Mouse (Mus musculus): ENCODE results near the gene Kirrel.

Kirrel gene

DNA sequence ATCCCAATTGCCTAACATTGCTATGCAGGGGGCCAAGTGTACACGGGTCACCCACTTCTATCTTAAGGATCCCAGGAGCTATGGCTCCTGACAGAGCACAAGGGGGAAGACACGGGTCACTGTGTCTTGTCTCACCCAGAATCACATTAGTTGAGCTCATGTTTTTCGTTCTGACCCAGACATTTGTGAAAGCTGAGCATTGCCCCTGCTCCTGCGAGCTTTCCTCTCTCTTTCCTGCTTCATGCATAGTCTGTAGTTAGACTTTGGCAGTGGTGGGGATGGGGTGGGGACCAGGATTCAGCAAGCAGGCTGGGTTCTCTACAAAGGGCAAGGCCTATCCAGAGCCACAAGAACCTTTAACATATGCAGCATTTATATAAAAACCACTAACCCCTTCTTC is 94.8 kb downstream of the Kirrel start:
- DNase-seq (ENCODE audit: low read depth, low spot score), result no peak

DNA sequence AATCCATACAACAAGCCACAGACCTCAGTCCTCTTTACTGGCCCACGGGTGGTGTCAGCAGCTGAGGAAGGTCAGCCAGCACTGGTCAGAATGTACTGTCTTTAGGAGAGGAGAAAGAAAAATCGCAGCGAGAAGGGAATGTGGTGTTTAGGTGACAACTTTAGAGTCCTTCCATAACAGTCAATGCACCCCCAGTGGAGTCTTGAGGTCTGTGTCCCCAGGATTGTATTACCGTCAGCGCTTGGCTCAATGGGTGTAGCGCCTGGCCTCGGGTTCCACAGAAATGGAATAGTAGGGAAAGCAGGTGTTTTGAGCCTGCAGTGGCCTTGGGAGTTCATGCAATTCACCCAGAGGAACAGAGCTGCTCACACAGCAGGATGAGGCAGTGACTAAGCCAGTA is 95.2 kb downstream of the Kirrel start:
- DNase-seq (ENCODE audit: low read depth, low spot score), result no peak

DNA sequence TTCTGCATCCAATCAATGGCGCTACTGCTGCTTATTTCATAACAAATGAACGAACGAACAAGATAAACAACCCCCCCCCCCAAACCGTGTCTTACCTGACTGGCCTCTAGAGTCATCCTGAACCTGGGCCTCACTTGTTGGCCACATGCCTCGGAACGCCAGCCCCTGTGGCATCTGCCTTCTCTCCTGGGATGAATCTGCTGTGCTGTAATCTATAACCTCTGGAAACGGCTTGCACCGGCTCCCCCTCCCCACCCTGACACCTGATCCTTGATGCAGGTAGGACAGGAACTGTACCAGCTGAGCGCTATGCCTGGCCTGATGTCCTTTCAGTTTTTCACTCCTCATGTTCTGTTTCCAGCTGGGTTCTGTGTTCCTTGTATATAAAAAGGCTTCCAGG is 96.9 kb downstream of the Kirrel start:
- DNase-seq (ENCODE audit: low read depth, low spot score), result no peak

GRCm38 (mm10) chr3:87076899-87077298 is 97.6 kb downstream of the Kirrel start:
- no peak for DNase-seq (ENCODE audit: low read depth, low spot score)

DNA sequence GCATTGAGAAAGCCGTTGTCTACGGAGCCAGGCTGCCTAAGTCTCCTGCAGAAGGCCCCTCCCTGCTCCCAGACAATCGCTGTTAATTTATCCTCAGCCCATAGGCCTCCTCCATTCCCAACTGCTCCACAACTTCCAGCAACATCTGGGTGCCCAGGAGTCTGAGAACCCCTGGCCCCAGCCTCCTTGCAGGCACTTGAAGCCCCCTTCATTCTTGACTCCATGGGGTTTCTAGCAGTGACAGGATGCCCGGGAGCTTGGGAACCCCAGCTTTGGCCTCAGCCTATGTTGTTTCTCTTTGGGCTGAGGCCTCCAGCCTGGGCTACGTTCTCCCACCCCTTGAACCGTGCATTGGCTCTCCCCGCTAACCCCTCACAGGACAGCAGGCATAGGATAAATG is 98.4 kb downstream of the Kirrel start:
- no peak for DNase-seq (ENCODE audit: low read depth, low spot score)

DNA sequence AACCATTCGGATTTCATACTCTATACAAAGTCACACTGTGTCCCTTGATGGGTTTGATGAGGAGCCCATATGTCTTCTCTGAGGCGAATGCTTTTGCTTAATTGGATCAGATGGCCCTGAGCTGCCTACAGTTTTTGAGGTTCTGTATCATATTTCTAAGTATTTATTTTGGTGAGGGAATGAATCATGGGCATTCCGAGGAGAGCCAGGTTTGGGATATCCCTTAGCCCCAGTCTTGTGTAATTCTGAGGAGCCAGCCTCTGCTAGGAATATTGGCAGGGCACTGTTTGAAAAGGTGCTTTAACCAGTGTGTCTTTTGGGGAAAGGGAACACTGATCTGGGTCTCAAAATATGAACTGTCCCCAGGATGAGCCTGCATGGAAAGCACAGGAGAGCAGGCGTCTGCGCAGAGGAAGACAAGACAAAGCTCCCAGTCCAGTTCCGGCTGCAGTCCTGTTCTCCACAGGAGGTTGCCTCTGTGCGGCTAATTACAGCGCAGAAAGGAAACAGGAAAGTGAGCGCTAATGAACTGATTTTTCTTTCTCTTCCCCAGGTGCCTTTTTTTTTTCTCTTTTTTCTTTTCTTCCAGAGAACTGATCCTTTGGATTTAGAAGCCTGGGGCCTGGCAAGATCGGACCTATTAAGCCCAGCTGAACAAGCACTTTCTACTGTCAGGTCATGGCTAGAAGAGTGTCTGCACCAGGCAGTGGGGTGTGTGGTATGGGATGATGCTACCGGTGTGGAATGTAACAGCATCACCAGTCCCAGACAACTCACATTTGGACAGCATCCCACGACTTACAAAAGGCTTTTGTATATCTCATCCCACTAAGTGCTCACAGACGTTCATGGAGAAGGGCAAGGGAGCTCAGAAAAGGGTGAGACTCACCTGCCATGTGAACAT is 101.7 kb downstream of the Kirrel start:
- DNase-seq (ENCODE audit: low read depth, low spot score), result no peak

GRCm38 (mm10) chr3:87072191-87072590 is 102.4 kb downstream of the Kirrel start:
- DNase-seq (ENCODE audit: low read depth, low spot score), result no peak

GRCm38 (mm10) chr3:87067396-87067975 is 107.1 kb downstream of the Kirrel start:
- no peak for DNase-seq (ENCODE audit: low read depth, low spot score)

DNA sequence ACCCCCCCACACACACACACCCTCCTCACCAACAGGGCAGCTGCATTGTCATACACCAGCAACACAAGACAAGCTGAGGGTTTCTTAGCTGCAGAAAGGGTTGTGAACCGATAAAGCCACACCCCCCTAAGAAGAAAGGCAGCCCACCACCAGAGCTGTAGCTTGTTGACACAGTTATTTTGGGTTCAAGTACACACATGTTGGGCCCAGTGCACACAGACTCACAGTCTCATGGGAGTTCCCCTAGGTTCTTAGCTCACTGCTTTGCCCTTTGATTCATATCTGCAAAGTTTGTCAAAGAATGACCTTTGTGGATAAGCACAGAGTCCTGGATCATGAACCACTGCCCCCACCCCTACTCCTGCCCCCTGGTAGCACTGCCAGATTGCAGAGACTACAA is 120.6 kb downstream of the Kirrel start:
- DNase-seq (ENCODE audit: low read depth, low spot score), result no peak

DNA sequence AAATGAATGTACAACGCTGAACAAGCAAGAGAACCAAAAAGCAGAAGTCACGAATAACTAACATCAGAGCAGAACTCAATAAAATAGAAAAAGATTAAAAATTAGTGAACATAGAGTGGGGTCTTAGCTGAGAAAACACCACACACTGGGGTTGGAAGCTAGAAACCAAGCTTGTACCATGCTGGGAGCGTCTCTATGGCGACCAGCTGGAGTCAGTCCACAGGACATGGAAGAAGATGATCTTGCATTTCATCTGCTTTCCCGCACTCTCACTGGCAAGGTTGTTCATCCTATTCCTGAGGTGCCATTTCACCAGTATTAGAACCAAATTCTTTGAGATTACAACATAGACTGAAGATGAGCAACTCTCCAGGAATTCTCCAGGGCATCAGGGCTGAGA is 126.7 kb downstream of the Kirrel start:
- no peak for DNase-seq (ENCODE audit: low read depth, low spot score)

- no peak for DNase-seq (ENCODE audit: low read depth, low spot score)
Observed at GRCm38 (mm10) chr3:87041733-87042132, 132.8 kb downstream of the Kirrel start.

DNA sequence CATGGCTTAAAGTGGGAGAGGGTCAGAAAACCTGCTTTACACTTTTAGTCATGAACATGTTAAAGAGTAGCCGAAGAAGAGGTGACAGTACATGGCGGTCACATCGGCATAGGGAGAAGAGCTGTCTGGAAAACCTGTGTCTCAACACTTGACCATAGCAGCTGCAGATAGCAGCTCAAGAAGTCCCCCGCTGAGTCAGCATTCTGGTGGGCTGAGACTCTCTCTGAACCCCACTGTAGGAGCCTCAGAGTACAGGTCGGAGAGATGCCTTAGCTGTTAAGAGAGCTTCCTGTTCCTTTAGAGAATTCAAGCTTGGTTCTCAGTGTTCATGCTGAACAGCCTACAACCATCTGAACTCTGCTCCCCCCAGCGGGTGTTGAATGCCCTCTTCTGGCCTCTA is 136.0 kb downstream of the Kirrel start:
- no peak for DNase-seq (ENCODE audit: low read depth, low spot score)

GRCm38 (mm10) chr3:87034061-87034460 is 140.5 kb downstream of the Kirrel start:
- no peak for DNase-seq (ENCODE audit: low read depth, low spot score)

DNA sequence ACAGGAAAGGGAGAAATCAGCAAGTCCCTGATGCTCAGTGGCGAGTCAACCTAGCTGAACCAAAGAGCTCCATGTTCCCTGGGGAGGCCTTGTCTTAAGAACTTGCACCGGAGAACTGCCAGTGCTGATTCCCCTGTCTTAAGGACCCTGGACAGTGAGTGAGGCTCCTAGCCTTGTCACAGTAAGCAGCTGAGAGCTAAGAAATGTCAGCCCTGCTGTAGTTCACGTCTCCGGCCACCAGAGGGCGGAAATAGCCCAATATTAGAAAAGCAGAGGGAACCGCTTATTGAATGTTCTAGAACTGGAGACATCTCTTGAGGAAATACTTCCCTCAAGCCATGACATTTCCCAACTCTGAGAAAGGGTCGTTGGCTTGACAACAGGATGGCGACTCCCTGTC is 141.2 kb downstream of the Kirrel start:
- DNase-seq (ENCODE audit: low read depth, low spot score), result peak; percentile 60

GRCm38 (mm10) chr3:87030855-87031254 is 143.7 kb downstream of the Kirrel start:
- DNase-seq (ENCODE audit: low read depth, low spot score), result peak; percentile 33

All from WW6 (cell line).